Mouse (Mus musculus) myocyte (in vitro differentiated cells): ENCODE data around the gene 1700028J19Rik. TPM values are rescaled to one million over a fixed set of nuclear protein-coding genes. Genes with fewer than 3 reads are reported as not detected.

ENCODE experiments used
- H3K27me3 ChIP-seq: one replicate; pipeline ENCODE4 v1.6.1; 2011; ENCODE audit not compliant: control insufficient read depth, insufficient read depth, insufficient read length
- H3K36me3 ChIP-seq: one replicate; pipeline ENCODE4 v1.6.1; 2011; ENCODE audit not compliant: control insufficient read depth, insufficient read depth
- H3K4me2 ChIP-seq: one replicate; pipeline ENCODE4 v1.6.1; 2011; ENCODE audit warnings: low read depth, control low read depth
- H3K4me3 ChIP-seq: one replicate; pipeline ENCODE4 v1.5.1; 2011; ENCODE audit warnings: mild to moderate bottlenecking, control low read depth, moderate library complexity
- H3K79me2 ChIP-seq: one replicate; pipeline ENCODE4 v1.6.1; 2011; ENCODE audit not compliant: control insufficient read depth, insufficient read depth
- H3ac ChIP-seq: one replicate; pipeline ENCODE4 v1.6.1; 2011; ENCODE audit not compliant: control insufficient read depth, insufficient read length
- CEBPB ChIP-seq: IDR thresholded peaks from 2 replicates; pipeline ENCODE4 v1.6.1; 2011; ENCODE audit warnings: mild to moderate bottlenecking, moderate library complexity; ENCODE audit not compliant: poor library complexity, insufficient read depth, severe bottlenecking
- E2F4 ChIP-seq: IDR thresholded peaks from one replicate; pipeline ENCODE4 v1.6.1; 2011; ENCODE audit warnings: mild to moderate bottlenecking, control low read depth, moderate library complexity; ENCODE audit not compliant: insufficient read depth
- MAX ChIP-seq: IDR thresholded peaks from one replicate; pipeline ENCODE4 v1.6.1; 2011; ENCODE audit warnings: low read depth, mild to moderate bottlenecking, control low read depth
- MYOD1 ChIP-seq, 3 experiments: IDR thresholded peaks; one replicate each; pipeline ENCODE4 v1.6.1; 2011; ENCODE audit warnings: control low read depth in 2 of 3, low read depth in 2 of 3, mild to moderate bottlenecking in 2 of 3, moderate library complexity in 1 of 3; ENCODE audit not compliant: insufficient read length in 2 of 3, control insufficient read depth in 1 of 3
- MYOG ChIP-seq, 3 experiments: IDR thresholded peaks; one replicate each; pipeline ENCODE4 v1.6.1; 2011; ENCODE audit warnings: control low read depth in 2 of 3, low read depth in 2 of 3, mild to moderate bottlenecking in 2 of 3; ENCODE audit not compliant: insufficient read length in 2 of 3, control insufficient read depth in 1 of 3, insufficient read depth in 1 of 3
- POLR2A ChIP-seq: IDR thresholded peaks from one replicate; pipeline ENCODE4 v1.6.1; 2011; ENCODE audit warnings: low read depth, mild to moderate bottlenecking, control low read depth, moderate library complexity; ENCODE audit not compliant: insufficient read length
- POLR2AphosphoS2 ChIP-seq: IDR thresholded peaks from one replicate; pipeline ENCODE4 v1.6.1; 2011; ENCODE audit warnings: low read depth, control low read depth; ENCODE audit not compliant: insufficient read length
- REST ChIP-seq: IDR thresholded peaks from one replicate; pipeline ENCODE4 v1.6.1; 2011; ENCODE audit warnings: mild to moderate bottlenecking, control low read depth, moderate library complexity; ENCODE audit not compliant: insufficient read depth, insufficient read length
- SRF ChIP-seq: IDR thresholded peaks from one replicate; pipeline ENCODE4 v1.6.1; 2011; ENCODE audit warnings: low read depth; ENCODE audit not compliant: control insufficient read depth, insufficient read length
- TCF12 ChIP-seq: IDR thresholded peaks from one replicate; pipeline ENCODE4 v1.6.1; 2011; ENCODE audit warnings: mild to moderate bottlenecking, control low read depth; ENCODE audit not compliant: poor library complexity, insufficient read depth, severe bottlenecking
- TCF3 ChIP-seq: IDR thresholded peaks from one replicate; pipeline ENCODE4 v1.6.1; 2011; ENCODE audit warnings: low read depth, control low read depth; ENCODE audit not compliant: insufficient read length
- USF1 ChIP-seq: IDR thresholded peaks from one replicate; pipeline ENCODE4 v1.6.1; 2011; ENCODE audit warnings: low read depth, mild to moderate bottlenecking, control low read depth, moderate library complexity
- polyA plus RNA-seq: library from polyadenylated mRNA; unstranded; fragments of >200 nt; fragmentation: generic; extraction: Trizol; gene quantifications from one replicate; pipeline ENCODE4 v1.2.1, GENCODE M21; 2012; ENCODE audit warnings: missing spikeins

1700028J19Rik gene
- polyA plus RNA-seq, 1 experiment, result 0.62 TPM

DNA sequence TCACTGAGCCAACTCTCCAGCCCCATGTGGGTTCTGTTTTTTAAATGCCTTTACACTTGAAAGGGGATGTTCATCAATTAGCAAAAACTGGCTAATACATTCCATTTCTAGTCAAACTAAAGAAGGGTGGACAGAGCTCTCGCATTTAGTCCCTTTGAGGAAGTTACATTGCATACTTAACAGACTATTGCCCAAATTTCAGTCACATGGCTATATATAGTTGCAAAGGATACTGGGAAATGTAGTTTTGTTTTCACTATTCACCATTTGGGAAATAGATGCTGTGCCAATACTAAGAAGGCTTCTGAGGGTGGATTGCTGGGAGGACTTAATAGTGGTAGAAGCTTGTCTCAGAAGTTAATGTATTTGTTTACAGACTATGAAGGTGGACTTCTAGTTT lies 34.5 kb upstream of the 1700028J19Rik start:
- Histone ChIP-seq H3K79me2 (no peaks in the 10 kb centered on the region), H3K4me2 (no peak overlapping the region), H3ac (no peak overlapping the region), H3K4me3 (no peak overlapping the region), H3K36me3 (no peaks in the 10 kb centered on the region), H3K27me3 (peaks cover 36% of the 10 kb centered on the region)
- TF ChIP-seq MYOD1 (IDR thresholded peaks at IDR 0.05; ENCODE audit: control insufficient read depth in 1 of 3, insufficient read length in 2 of 3, low read depth in 2 of 3) (no peak), USF1 (peak; percentile 52)

DNA sequence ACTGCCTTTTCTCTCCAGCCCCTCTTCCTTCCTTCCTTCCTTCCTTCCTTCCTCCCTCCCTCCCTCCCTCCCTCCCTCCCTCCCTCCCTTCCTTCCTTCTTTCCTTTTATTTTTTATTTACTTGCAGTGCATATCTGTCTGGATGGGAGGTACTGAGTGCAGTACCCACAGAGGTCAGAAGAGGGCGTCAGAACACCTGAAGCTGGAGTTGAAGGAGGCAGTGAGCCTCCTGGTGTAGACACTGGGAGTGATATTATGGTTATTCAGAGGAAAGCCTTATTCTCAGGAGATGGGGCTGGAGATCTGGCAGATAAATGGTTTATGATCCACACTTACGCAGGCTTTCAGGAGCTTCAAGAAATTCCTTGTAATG lies 30.7 kb upstream of the 1700028J19Rik start:
- Histone ChIP-seq H3K4me3 (no peak overlapping the region), H3K27me3 (peaks cover 58% of the 10 kb centered on the region), H3K4me2 (no peak overlapping the region), H3ac (no peak overlapping the region), H3K36me3 (no peaks in the 10 kb centered on the region), H3K79me2 (no peaks in the 10 kb centered on the region)
- TF ChIP-seq TCF12, result no peak
- no peak for TF ChIP-seq POLR2A
- TF ChIP-seq USF1, result no peak
- no peak for TF ChIP-seq MYOD1 (IDR thresholded peaks at IDR 0.05; ENCODE audit: control insufficient read depth in 1 of 3, insufficient read length in 2 of 3, low read depth in 2 of 3)
- TF ChIP-seq E2F4, result no peak
- TF ChIP-seq TCF3, result no peak
- TF ChIP-seq POLR2AphosphoS2, result no peak
- TF ChIP-seq MYOG (IDR thresholded peaks at IDR 0.05; ENCODE audit: control insufficient read depth in 1 of 3, insufficient read depth in 1 of 3, insufficient read length in 2 of 3, low read depth in 2 of 3), result no peak

DNA sequence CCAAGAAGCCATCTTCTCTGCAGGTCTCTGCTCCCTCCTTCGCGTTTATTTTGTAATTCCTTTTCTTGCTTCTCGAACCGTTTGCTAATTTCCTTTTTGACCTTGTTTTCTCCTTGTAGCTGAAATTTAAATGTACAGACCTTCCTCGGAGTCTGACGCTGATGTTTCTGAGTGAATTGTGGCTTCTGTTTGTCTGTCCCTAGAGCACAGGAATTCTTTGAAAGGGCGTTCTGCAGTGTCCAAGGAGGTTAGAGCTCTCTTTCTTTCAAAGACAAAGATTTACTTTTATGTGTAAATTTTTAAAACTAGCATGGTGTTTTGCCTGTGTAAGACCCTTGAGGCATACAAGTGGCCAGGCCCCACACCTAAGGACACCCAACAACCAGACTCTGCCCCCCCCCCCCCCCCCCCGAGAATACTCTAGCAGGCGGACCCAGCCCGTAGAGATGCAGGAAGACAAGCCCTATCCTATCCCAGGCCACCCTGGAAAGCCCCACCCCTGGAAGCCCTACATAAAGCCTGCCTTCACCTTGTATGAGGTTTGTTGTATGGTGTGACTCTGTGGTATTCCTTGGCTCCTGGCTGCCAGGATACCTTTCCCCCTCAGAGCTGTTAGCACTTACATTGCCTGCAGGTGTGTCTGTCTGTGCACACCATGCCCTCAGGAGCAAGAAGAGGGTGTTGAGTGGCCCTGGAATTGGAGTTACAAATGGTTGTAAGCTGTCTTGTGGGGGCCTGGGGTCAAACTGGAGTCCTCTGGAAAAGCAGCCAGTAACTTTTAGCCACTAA lies 30.2 kb upstream of the 1700028J19Rik start:
- H3ac ChIP-seq, result no peak overlapping the region
- H3K79me2 ChIP-seq, result no peaks in the 10 kb centered on the region
- H3K4me3 ChIP-seq, result no peak overlapping the region
- no peaks in the 10 kb centered on the region for H3K36me3 ChIP-seq
- H3K27me3 ChIP-seq, result peaks cover 58% of the 10 kb centered on the region
- H3K4me2 ChIP-seq, result no peak overlapping the region
- TF ChIP-seq MYOD1 (IDR thresholded peaks at IDR 0.05; ENCODE audit: control insufficient read depth in 1 of 3, insufficient read length in 2 of 3, low read depth in 2 of 3) (no peak), TCF3 (no peak), MYOG (IDR thresholded peaks at IDR 0.05; ENCODE audit: control insufficient read depth in 1 of 3, insufficient read depth in 1 of 3, insufficient read length in 2 of 3, low read depth in 2 of 3) (no peak), CEBPB (no peak), POLR2A (no peak), POLR2AphosphoS2 (no peak), MAX (no peak), USF1 (no peak)

- Histone ChIP-seq H3K4me2 (no peak overlapping the region), H3K4me3 (no peak overlapping the region), H3K27me3 (peaks cover 56% of the 10 kb centered on the region), H3K36me3 (no peaks in the 10 kb centered on the region), H3K79me2 (no peaks in the 10 kb centered on the region), H3ac (no peak overlapping the region)
- TF ChIP-seq SRF, result no peak
- no peak for TF ChIP-seq USF1
- TF ChIP-seq POLR2AphosphoS2, result no peak
- no peak for TF ChIP-seq POLR2A
- TF ChIP-seq MAX, result no peak
These were observed 29.1 kb upstream of the 1700028J19Rik start for GRCm38 (mm10) chr7:44275546-44275945.

GRCm38 (mm10) chr7:44274096-44274495 lies 27.6 kb upstream of the 1700028J19Rik start:
- no peaks in the 10 kb centered on the region for H3K79me2 ChIP-seq
- no peaks in the 10 kb centered on the region for H3K36me3 ChIP-seq
- TF ChIP-seq USF1, result no peak
- TF ChIP-seq MAX, result no peak
- TF ChIP-seq TCF12, result no peak
- TF ChIP-seq POLR2AphosphoS2, result no peak
- no peak for TF ChIP-seq MYOG (IDR thresholded peaks at IDR 0.05; ENCODE audit: control insufficient read depth in 1 of 3, insufficient read depth in 1 of 3, insufficient read length in 2 of 3, low read depth in 2 of 3)
- no peak for TF ChIP-seq TCF3
- no peak for TF ChIP-seq CEBPB
- no peak for TF ChIP-seq REST
- no peak for TF ChIP-seq E2F4
- TF ChIP-seq SRF, result no peak
- no peak for TF ChIP-seq MYOD1 (IDR thresholded peaks at IDR 0.05; ENCODE audit: control insufficient read depth in 1 of 3, insufficient read length in 2 of 3, low read depth in 2 of 3)
- no peak for TF ChIP-seq POLR2A
- H3K27me3 ChIP-seq, result peaks cover 57% of the 10 kb centered on the region
- no peak overlapping the region for H3K4me2 ChIP-seq
- H3ac ChIP-seq, result no peak overlapping the region
- H3K4me3 ChIP-seq, result no peak overlapping the region
